Mouse (Mus musculus): ENCODE measurements around the gene Scpep1. TPM values are rescaled to one million over a fixed set of nuclear protein-coding genes. Genes with fewer than 3 reads are reported as not detected.
A peak's percentile ranks its signal among the peaks of the same experiment; 100 is the strongest.

The Scpep1 gene
- polyA plus RNA-seq, 1 experiment from 2014 or later = 44.6 TPM

DNA sequence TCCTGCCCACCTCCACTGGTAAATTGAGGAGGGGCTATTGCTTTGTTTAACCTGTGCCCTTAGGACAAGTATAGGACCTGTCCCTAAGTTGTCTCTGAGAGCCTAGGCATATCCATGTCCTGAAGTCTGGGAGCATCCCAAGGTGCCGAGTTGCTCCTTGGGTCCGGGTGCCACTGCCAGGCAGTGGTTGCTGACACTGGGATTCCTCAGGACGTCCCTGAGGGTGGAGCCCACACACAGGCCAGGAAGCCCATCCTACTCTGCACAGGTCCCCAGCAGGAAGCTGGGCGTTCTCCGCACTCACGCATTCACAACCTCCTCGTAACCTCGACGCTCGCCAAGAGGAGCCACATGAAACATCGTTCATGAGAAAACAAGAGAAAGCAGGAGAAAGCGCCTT, 13.8 kb downstream of the Scpep1 start:
- ATAC-seq (ENCODE audit: extremely low read depth, insufficient number of reproducible peaks, low FRiP score, low TSS enrichment) = no peak
- 76% methylated on average over 12 of the region's 12 CpGs for WGBS
- no peaks in the 10 kb centered on the region for H3K27me3 ChIP-seq (replicated peaks)

DNA sequence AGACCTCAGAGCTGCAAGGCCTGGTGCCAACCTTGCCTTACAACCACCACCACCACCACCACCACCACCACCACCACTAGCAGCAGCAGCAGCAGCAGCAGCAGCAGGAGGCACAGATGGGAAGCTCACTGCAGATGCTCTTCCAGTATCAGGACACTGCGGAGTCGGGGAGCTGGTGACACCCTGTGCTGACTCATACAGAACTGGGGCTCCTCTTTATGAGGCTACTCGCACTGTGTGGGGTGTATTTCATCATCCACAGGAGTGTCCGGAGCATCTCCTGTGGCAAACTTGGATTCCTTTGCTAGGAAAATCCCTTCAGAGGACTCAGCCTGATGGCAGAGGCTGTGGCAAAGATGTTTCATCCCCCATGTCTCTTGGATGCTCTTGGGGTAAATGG, 15.6 kb downstream of the Scpep1 start:
- no peak overlapping the region for H3K9ac ChIP-seq
- H3K4me2 ChIP-seq = no peak overlapping the region
- ATAC-seq (ENCODE audit: extremely low read depth, insufficient number of reproducible peaks, low FRiP score, low TSS enrichment) = no peak
- 83% methylated on average over 4 of the region's 4 CpGs for WGBS
- H3K27ac ChIP-seq (replicated peaks) = no peak overlapping the region
- no peak overlapping the region for H3K4me3 ChIP-seq
- peaks cover 58% of the 10 kb centered on the region for H3K36me3 ChIP-seq
- no peaks in the 10 kb centered on the region for H3K27me3 ChIP-seq (replicated peaks)
- no peaks in the 10 kb centered on the region for H3K9me3 ChIP-seq
- no peaks in the 10 kb centered on the region for H3K4me1 ChIP-seq

More for the DNA sequence above, 13.8 kb downstream of the Scpep1 start:
- H3K9me3 ChIP-seq = no peaks in the 10 kb centered on the region
- no peak overlapping the region for H3K4me2 ChIP-seq
- H3K27ac ChIP-seq (replicated peaks) = no peak overlapping the region
- H3K9ac ChIP-seq = no peak overlapping the region
- H3K36me3 ChIP-seq = peaks cover 57% of the 10 kb centered on the region
- H3K4me1 ChIP-seq = no peaks in the 10 kb centered on the region
- no peak overlapping the region for H3K4me3 ChIP-seq

DNA sequence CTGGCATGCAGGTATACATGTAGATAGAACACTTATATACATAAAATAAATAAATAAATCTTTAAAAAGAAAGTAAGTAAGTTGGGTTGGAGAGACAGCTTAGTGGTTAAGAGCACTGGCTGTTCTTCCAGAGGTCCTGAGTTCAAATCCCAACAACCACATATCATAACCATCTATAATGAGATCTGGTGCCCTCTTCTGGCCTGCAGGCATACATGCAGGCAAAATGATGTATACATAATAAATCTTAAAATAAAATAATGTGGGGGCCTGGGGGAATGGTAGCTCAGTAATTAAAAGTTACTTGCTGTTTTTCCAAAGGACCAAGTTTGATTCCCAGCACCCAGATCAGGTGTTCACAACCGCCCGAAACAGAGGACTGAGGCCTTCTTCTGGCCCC, 16.5 kb downstream of the Scpep1 start:
- Histone ChIP-seq H3K9ac (no peak overlapping the region), H3K36me3 (peaks cover 54% of the 10 kb centered on the region), H3K27ac (replicated peaks) (no peak overlapping the region), H3K4me3 (no peak overlapping the region), H3K27me3 (replicated peaks) (no peaks in the 10 kb centered on the region), H3K4me2 (no peak overlapping the region), H3K4me1 (no peaks in the 10 kb centered on the region), H3K9me3 (no peaks in the 10 kb centered on the region)
- WGBS = 94% methylated on average over 2 of the region's 2 CpGs
- ATAC-seq (ENCODE audit: extremely low read depth, insufficient number of reproducible peaks, low FRiP score, low TSS enrichment) = no peak

DNA sequence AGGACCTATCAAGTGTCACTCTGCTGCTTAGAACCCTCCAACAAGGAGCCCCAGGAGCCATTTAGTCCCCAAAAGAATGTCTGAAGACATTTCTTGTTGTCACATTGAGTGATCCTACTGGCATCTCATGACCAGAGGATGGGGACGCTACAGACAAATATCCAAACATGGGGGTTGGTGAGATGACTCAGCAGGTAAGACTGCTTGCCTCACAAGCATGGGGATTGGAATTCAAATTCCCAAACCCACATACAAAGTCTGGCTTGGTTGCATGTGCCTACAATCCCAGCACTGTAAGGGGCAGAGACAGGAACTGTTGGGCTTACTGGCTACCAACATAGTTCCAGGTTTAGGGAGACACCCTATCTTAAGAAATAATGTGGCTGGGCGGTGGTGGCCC, 17.4 kb downstream of the Scpep1 start:
- no peak overlapping the region for H3K4me3 ChIP-seq
- no peak for ATAC-seq (ENCODE audit: extremely low read depth, insufficient number of reproducible peaks, low FRiP score, low TSS enrichment)
- no peak overlapping the region for H3K27ac ChIP-seq (replicated peaks)
- H3K9ac ChIP-seq = no peak overlapping the region
- WGBS = 85% methylated on average over 2 of the region's 2 CpGs
- H3K36me3 ChIP-seq = peaks cover 53% of the 10 kb centered on the region
- H3K4me1 ChIP-seq = no peaks in the 10 kb centered on the region
- H3K4me2 ChIP-seq = no peak overlapping the region
- H3K27me3 ChIP-seq (replicated peaks) = no peaks in the 10 kb centered on the region
- no peaks in the 10 kb centered on the region for H3K9me3 ChIP-seq

DNA sequence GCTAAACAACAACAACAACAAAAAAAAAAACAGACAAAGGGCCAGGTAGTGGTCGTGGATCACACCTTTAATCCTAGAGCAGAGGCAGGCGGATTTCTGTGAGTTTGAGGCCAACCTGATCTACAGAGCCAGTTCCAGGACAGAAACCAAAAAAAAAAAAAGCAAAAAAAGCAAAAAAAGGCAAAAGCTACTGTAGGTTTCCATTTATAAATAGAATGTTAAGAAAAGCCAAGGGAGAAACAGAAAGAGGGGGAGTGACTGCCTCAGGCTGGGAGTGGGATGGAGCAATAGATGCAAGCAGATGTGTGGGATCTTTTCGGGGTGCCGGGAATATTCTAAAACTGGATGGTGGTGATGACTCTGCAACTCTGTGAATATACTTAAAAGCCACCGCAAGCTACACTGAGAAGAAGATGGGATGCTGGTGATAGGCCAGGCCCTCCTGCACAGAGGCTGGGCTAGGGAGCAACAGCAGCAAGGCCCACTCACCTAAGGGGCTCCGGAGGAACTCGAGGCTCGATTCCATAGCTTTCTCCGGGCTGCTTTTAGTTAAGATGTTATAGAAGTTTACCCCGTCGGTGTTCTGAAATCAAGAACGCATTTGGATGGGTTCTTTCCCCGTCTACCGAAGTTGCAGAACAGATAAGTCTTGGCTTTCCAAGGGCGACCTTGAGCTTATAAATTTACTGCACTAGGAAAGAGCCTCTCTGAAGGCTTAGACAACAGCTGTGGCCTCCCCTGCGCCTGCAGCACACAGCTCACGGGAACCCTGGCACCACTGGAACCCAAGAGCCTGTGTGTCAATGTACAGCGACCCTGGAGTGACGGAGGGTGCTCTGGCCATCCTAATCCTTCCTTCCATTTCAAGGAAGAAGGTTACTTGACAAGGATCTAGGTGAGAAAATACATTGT, 20.9 kb downstream of the Scpep1 start:
- Histone ChIP-seq H3K9ac (no peak overlapping the region), H3K27ac (replicated peaks) (no peak overlapping the region), H3K36me3 (peaks cover 55% of the 10 kb centered on the region), H3K4me3 (no peak overlapping the region), H3K9me3 (no peaks in the 10 kb centered on the region), H3K4me1 (no peaks in the 10 kb centered on the region), H3K27me3 (replicated peaks) (no peaks in the 10 kb centered on the region), H3K4me2 (no peak overlapping the region)
- WGBS = 84% methylated on average over 19 of the region's 19 CpGs
- ATAC-seq (ENCODE audit: extremely low read depth, insufficient number of reproducible peaks, low FRiP score, low TSS enrichment) = no peak

DNA sequence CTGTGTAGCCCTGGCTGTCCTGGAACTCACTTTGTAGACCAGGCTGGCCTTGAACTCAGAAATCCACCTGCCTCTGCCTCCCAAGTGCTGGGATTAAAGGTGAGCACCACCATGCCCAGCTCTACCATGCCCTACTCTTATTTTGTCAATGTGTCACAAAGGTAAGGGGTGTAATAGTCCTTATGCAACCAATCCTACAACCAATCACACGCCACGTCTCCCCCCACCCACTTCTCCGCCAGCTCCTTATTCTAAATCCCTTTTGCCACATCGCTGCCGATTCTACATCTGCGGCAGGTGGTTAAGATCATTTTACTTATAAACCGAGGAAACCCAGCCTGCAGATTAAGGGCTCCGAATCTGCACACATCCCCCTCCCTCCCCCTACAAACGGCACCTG, 22.2 kb downstream of the Scpep1 start:
- peaks cover 60% of the 10 kb centered on the region for H3K36me3 ChIP-seq

DNA sequence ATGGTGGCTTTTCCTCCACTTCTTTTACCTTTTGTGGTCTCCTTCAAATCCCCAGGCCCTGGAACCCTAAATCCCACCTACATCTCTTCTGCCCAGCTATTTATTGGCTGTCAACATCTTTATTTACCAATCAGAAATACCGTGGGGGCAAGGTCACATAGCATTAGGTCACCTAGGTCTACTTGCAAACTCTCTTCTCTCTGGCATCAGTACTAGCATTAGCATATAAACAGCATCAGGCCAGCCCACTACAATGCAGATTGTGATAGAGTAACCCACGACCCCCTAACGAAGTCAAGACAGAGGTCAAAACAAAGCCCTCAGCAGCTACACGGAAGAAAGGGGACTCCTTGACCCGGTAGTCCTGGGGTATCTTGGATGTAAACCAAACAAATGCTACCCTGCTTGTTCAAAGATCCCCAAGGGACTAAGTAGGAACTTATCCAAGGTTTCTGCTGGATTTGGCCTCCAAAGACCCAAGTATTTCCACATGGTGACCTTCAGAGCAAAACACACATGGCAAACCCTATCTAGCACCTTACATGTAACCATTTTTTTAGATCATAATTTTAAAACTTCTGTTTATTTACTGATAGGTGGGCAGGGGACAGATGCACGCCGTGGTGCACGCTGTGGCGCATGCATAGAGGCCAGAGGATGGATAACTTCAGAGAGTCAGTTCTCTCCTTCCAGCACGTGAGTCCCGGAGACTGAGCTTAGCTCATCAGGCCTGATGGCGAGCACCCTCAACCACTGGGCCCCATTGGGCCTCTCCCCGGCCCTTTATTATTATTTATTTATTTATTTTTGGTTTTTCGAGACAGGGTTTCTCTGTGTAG, 23.4 kb downstream of the Scpep1 start:
- H3K4me3 ChIP-seq = no peak overlapping the region
- ATAC-seq (ENCODE audit: extremely low read depth, insufficient number of reproducible peaks, low FRiP score, low TSS enrichment) = no peak
- WGBS = 77% methylated on average over 14 of the region's 14 CpGs

More for the DNA sequence above, 22.2 kb downstream of the Scpep1 start:
- Histone ChIP-seq H3K27me3 (replicated peaks) (no peaks in the 10 kb centered on the region), H3K4me2 (no peak overlapping the region), H3K27ac (replicated peaks) (no peak overlapping the region), H3K9me3 (no peaks in the 10 kb centered on the region), H3K9ac (no peak overlapping the region), H3K4me3 (no peak overlapping the region), H3K4me1 (no peaks in the 10 kb centered on the region)
- no peak for ATAC-seq (ENCODE audit: extremely low read depth, insufficient number of reproducible peaks, low FRiP score, low TSS enrichment)
- 91% methylated on average over 9 of the region's 9 CpGs for WGBS

DNA sequence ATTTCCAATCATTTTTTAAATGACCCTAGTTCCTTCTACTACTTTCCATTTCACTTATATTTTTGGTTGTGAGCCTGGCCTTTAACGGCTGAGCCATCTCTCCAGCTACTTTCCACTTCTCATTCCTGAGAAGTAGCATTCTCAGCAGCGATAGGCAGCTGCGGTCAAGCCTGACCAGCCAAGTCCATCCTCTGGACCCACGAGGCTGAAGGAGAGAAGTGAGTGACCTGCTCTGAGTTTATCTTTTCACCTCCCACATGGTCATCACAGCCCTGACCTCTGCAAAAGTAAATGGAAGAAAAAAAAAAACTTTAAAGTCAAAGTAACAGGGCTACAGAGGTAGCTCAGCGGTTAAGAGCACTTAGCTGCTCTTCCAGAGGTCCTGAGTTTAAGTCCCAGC, 28.7 kb downstream of the Scpep1 start:
- peaks cover 85% of the 10 kb centered on the region for H3K36me3 ChIP-seq
- H3K9ac ChIP-seq = no peak overlapping the region
- H3K4me2 ChIP-seq = no peak overlapping the region
- no peak for ATAC-seq (ENCODE audit: extremely low read depth, insufficient number of reproducible peaks, low FRiP score, low TSS enrichment)
- 65% methylated on average over 5 of the region's 5 CpGs for WGBS
- H3K27me3 ChIP-seq (replicated peaks) = no peaks in the 10 kb centered on the region
- no peak overlapping the region for H3K27ac ChIP-seq (replicated peaks)
- H3K9me3 ChIP-seq = no peaks in the 10 kb centered on the region
- no peak overlapping the region for H3K4me3 ChIP-seq
- H3K4me1 ChIP-seq = no peaks in the 10 kb centered on the region

More for the DNA sequence above, 23.4 kb downstream of the Scpep1 start:
- no peak overlapping the region for H3K27ac ChIP-seq (replicated peaks)
- H3K4me1 ChIP-seq = no peaks in the 10 kb centered on the region
- H3K9me3 ChIP-seq = no peaks in the 10 kb centered on the region
- H3K36me3 ChIP-seq = peaks cover 66% of the 10 kb centered on the region
- H3K9ac ChIP-seq = no peak overlapping the region
- H3K27me3 ChIP-seq (replicated peaks) = no peaks in the 10 kb centered on the region
- H3K4me2 ChIP-seq = no peak overlapping the region

DNA sequence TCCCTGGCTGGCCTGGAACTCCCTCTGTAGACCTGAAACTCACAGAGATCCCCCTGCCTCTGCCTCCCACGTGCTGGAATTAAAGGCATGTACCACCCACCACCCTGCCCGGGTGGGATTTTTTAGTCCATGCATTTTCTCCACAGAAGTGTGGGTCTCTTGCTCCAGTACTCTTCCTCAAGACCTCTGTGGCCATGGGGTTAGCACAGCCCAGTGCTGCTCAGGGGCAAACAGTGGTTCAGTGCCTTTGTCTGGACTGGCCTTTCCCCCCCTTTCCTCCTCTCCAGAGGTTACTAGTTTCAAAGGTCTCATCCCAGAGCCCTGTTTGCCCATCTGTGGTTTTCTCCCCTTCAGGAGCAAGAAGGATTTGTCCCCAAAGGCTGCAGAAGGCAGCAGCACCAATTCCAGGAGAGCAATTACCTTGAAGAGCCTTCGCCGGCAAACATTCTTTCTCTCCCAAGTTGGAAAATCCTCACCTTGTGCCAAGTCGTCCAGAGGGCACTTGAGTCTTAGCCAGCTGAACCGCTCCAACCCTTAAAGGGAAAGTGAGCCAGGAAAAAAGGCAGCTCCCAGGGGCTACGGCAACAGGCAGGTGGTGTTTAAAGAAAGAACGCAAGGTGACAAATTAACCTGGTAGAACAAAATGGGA, 45.8 kb downstream of the Scpep1 start:
- Histone ChIP-seq H3K27me3 (replicated peaks) (no peaks in the 10 kb centered on the region), H3K36me3 (no peaks in the 10 kb centered on the region), H3K9ac (no peak overlapping the region), H3K9me3 (no peaks in the 10 kb centered on the region), H3K4me2 (0 out of 2 replicates have a peak overlapping the region, but pooled peaks have one; percentile 19), H3K27ac (replicated peaks) (peak overlapping the region; percentile 55), H3K4me1 (peaks cover 15% of the 10 kb centered on the region), H3K4me3 (no peak overlapping the region)
- no peak for ATAC-seq (ENCODE audit: extremely low read depth, insufficient number of reproducible peaks, low FRiP score, low TSS enrichment)
- 68% methylated on average over 8 of the region's 8 CpGs for WGBS

DNA sequence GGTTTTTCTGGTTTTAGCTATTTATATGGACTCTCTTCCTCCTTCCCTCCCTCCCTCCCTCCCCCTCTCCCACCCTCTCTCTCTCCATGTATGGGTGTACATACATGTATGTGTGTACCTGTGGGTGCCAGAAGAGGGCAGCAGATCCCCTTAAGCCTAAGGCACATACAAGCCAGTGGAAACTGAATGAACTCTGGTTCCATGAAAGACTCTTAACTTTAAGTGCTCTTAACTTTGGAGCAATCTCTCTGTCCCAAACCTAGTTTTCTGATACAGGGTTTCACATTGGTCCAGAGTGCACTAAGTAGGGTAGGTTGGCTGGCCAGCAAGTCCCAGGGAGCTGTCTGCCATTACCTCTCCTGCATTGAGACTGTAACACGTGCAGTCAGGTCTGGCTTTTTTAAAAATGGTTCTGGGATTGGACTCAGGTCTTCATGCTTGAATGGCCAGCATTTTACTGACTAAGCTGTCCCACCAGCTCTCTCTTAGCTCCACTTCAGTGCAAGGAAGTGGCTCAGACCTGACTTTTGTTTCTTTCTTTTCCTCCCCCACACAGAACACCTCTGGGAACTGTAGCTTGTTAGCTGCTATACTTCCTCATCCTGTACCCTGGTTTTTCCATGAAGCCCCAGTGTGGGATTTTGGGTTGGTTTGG, 46.6 kb downstream of the Scpep1 start:
- H3K4me1 ChIP-seq = peaks cover 20% of the 10 kb centered on the region
- H3K27ac ChIP-seq (replicated peaks) = no peak overlapping the region
- no peaks in the 10 kb centered on the region for H3K9me3 ChIP-seq
- no peak overlapping the region for H3K4me3 ChIP-seq
- WGBS = 96% methylated on average over 1 of the region's 1 CpGs
- no peak for ATAC-seq (ENCODE audit: extremely low read depth, insufficient number of reproducible peaks, low FRiP score, low TSS enrichment)
- no peak overlapping the region for H3K4me2 ChIP-seq
- H3K36me3 ChIP-seq = no peaks in the 10 kb centered on the region
- no peaks in the 10 kb centered on the region for H3K27me3 ChIP-seq (replicated peaks)
- H3K9ac ChIP-seq = no peak overlapping the region

DNA sequence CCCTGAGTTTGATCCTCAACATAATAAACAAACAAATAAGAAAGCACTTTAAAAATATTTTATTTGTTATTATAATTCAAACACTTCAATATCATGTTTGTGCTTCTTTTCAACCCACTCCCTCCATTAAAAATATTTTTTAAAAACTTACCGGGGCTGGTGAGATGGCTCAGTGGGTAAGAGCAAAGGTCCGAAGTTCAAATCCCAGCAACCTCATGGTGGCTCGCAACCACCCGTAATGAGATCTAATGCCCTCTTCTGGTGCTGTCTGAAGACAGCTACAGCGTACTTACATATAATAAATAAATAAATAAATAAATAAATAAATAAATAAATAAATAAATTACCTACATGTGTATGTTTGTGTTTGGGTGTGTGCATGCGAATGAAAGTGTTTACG, 47.4 kb downstream of the Scpep1 start:
- H3K9ac ChIP-seq = no peak overlapping the region
- no peaks in the 10 kb centered on the region for H3K36me3 ChIP-seq
- H3K27ac ChIP-seq (replicated peaks) = no peak overlapping the region
- no peak for ATAC-seq (ENCODE audit: extremely low read depth, insufficient number of reproducible peaks, low FRiP score, low TSS enrichment)
- no peaks in the 10 kb centered on the region for H3K9me3 ChIP-seq
- H3K4me1 ChIP-seq = peaks cover 28% of the 10 kb centered on the region
- WGBS = 94% methylated on average over 7 of the region's 7 CpGs
- H3K4me3 ChIP-seq = no peak overlapping the region
- no peak overlapping the region for H3K4me2 ChIP-seq
- H3K27me3 ChIP-seq (replicated peaks) = no peaks in the 10 kb centered on the region

Data from heart, embryonic 13.5 days (tissue).